Mouse (Mus musculus): ENCODE results near the gene Fubp1.

The Fubp1 gene

GRCm38 (mm10) chr3:152278431-152278830 is 68.2 kb downstream of the Fubp1 start:
- no peak for DNase-seq

- no peak for DNase-seq
Measured at GRCm38 (mm10) chr3:152282126-152282525, 71.9 kb downstream of the Fubp1 start.

GRCm38 (mm10) chr3:152284306-152284705 is 74.1 kb downstream of the Fubp1 start:
- no peak for DNase-seq

GRCm38 (mm10) chr3:152284759-152285158 is 74.5 kb downstream of the Fubp1 start:
- DNase-seq: no peak

All from cerebellum, postnatal 14 days (tissue).